Mouse (Mus musculus) MEL (cell line): ENCODE measurements around the gene Smtn.
A peak's percentile ranks its signal among the peaks of the same experiment; 100 is the strongest.

Source experiments
- CTCF ChIP-seq, 3 experiments: IDR thresholded peaks in 2 of 3; conservative IDR thresholded peaks in 1 of 3; 2 replicates each; pipeline ENCODE4 v1.5.1; 2011 to 2012; ENCODE audit warnings: low read length in 3 of 3, low read depth in 2 of 3, mild to moderate bottlenecking in 2 of 3, improper control_type of control experiment in 1 of 3, inconsistent platforms in 1 of 3, mixed read lengths in 1 of 3, moderate library complexity in 1 of 3; ENCODE audit not compliant: control insufficient read depth in 1 of 3, insufficient read depth in 1 of 3, poor library complexity in 1 of 3, severe bottlenecking in 1 of 3
- MAFK ChIP-seq: IDR thresholded peaks from 2 replicates; pipeline ENCODE4 v1.6.1; 2011; ENCODE audit warnings: low read depth, mild to moderate bottlenecking, low read length, improper control_type of control experiment, borderline replicate concordance
- UBTF ChIP-seq: IDR thresholded peaks from 2 replicates; pipeline ENCODE4 v1.6.1; 2012; ENCODE audit warnings: low read depth, mild to moderate bottlenecking, inconsistent platforms, low read length, improper control_type of control experiment, moderate library complexity, borderline replicate concordance; ENCODE audit not compliant: insufficient read depth

DNA sequence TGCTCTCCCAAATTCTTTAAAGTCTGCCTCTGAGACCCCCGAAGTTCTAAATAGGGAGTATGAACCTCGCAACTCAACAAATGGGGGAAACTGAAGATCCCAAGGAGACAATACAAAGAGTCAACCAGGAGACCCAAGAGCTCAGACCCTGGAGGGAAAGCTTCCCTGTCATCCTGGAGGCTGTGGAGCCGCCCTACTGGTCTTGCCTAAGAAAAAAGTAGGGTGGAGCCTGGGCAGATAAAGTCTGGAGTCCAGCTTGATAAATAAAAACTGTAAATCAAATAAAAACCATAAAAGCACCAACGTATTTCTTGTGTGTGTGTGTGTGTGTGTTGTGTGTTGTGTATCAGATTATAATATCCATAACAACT lies 601 bp downstream of the Smtn start:
- TF ChIP-seq MAFK = no peak
- TF ChIP-seq CTCF (IDR thresholded peaks at IDR 0.05 in 2 of 3, conservative IDR thresholded peaks at IDR 0.05 in 1 of 3; ENCODE audit: control insufficient read depth in 1 of 3, insufficient read depth in 1 of 3, low read depth in 2 of 3, low read length in 3 of 3, poor library complexity in 1 of 3, severe bottlenecking in 1 of 3) = peak; percentile 3 to 16 (median 14); a peak in 1 of 6 replicates
- TF ChIP-seq UBTF = no peak
